Mouse (Mus musculus): ENCODE measurements around the gene H2-K1.

GRCm38 (mm10) chr17:33948090-33948904 is 51.9 kb downstream of the H2-K1 start:
- no peak for TF ChIP-seq CTCF (IDR thresholded peaks at IDR 0.05; ENCODE audit: control insufficient read depth, insufficient read depth, insufficient replicate concordance, low read depth, low read length)
- TF ChIP-seq POLR2A (IDR thresholded peaks at IDR 0.05; ENCODE audit: control insufficient read depth, low read depth, low read length): no peak
